Mouse (Mus musculus): ENCODE measurements at regions not wholly inside any gene's neighbourhood (a gene's known extent, or its start where the extent isn't known, plus 50 kb on each side); places are given as distances from the start of the nearest gene placed in this dataset.

- TF ChIP-seq POLR2A (IDR thresholded peaks at IDR 0.05; ENCODE audit: extremely low read depth, insufficient read depth, low read length) = no peak
- no peak for TF ChIP-seq CTCF (IDR thresholded peaks at IDR 0.05; ENCODE audit: extremely low read depth, insufficient read depth, low read length)
Measured at GRCm38 (mm10) chr2:160427431-160427830, 60.6 kb upstream of the Mafb start.

All from cortical plate, adult 2 months (tissue).